Mouse (Mus musculus): ENCODE measurements around the gene Timm17a.

The Timm17a gene

GRCm38 (mm10) chr1:135313284-135314031 lies at the start of gene Timm17a:
Gene Timm17a (minus strand): TSS chr1:135313778.
- peak; percentile 96 for DNase-seq

- no peak for DNase-seq
Observed at GRCm38 (mm10) chr1:135362115-135362514, 48.5 kb upstream of the Timm17a start.

GRCm38 (mm10) chr1:135361491-135361890 lies 47.9 kb upstream of the Timm17a start:
- DNase-seq, result no peak

- no peak for DNase-seq
Observed at GRCm38 (mm10) chr1:135359071-135359470, 45.5 kb upstream of the Timm17a start.

GRCm38 (mm10) chr1:135351953-135352352 lies 38.4 kb upstream of the Timm17a start:
- DNase-seq, result no peak

GRCm38 (mm10) chr1:135347498-135348169 lies 34.1 kb upstream of the Timm17a start:
- DNase-seq, result no peak

GRCm38 (mm10) chr1:135346891-135347290 lies 33.3 kb upstream of the Timm17a start:
- no peak for DNase-seq

- DNase-seq, result no peak
Observed at GRCm38 (mm10) chr1:135344026-135344425, 30.4 kb upstream of the Timm17a start.

- DNase-seq, result no peak
Observed at GRCm38 (mm10) chr1:135341947-135342346, 28.4 kb upstream of the Timm17a start.

- no peak for DNase-seq
Observed at GRCm38 (mm10) chr1:135330578-135330977, 17.0 kb upstream of the Timm17a start.

GRCm38 (mm10) chr1:135328368-135328767 lies 14.8 kb upstream of the Timm17a start:
- DNase-seq, result no peak

- DNase-seq, result no peak
Observed at GRCm38 (mm10) chr1:135325934-135326333, 12.4 kb upstream of the Timm17a start.

- peak; percentile 86 for DNase-seq
Observed at GRCm38 (mm10) chr1:135324571-135324970, 11.0 kb upstream of the Timm17a start, which contains the start of gene Lmod1. Gene Lmod1 (plus strand): TSS chr1:135324807.

- no peak for DNase-seq
Observed at GRCm38 (mm10) chr1:135323367-135323901, 9.9 kb upstream of the Timm17a start.

- DNase-seq, result no peak
Observed at GRCm38 (mm10) chr1:135312201-135312600, 1.4 kb downstream of the Timm17a start.

GRCm38 (mm10) chr1:135311356-135311755 lies 2.2 kb downstream of the Timm17a start:
- no peak for DNase-seq

GRCm38 (mm10) chr1:135290908-135291307 lies 22.7 kb downstream of the Timm17a start:
- no peak for DNase-seq

- no peak for DNase-seq
Observed at GRCm38 (mm10) chr1:135286311-135286710, 27.3 kb downstream of the Timm17a start.

GRCm38 (mm10) chr1:135283826-135284291 lies 29.7 kb downstream of the Timm17a start, which contains the start of gene Rnpep:
Gene Rnpep (minus strand): TSS chr1:135284084.
- DNase-seq, result peak; percentile 90

GRCm38 (mm10) chr1:135283287-135283825 lies 30.2 kb downstream of the Timm17a start:
- DNase-seq, result no peak

GRCm38 (mm10) chr1:135282536-135283286 lies 30.9 kb downstream of the Timm17a start:
- DNase-seq, result peak; percentile 11

- no peak for DNase-seq
Observed at GRCm38 (mm10) chr1:135281841-135282240, 31.7 kb downstream of the Timm17a start.

GRCm38 (mm10) chr1:135280646-135281045 lies 32.9 kb downstream of the Timm17a start:
- no peak for DNase-seq
